Mouse (Mus musculus) lung, embryonic 14.5 days (tissue): ENCODE results near the gene Angptl6. TPM values are rescaled to one million over a fixed set of nuclear protein-coding genes. Genes with fewer than 3 reads are reported as not detected.

Experiments used
- ATAC-seq: fragments of 200-750 bp; cut with Nextera tagmentation; 2 replicates; pipeline ENCODE4 v1.8.0; 2017; ENCODE audit warnings: mild to moderate bottlenecking, moderate TSS enrichment, moderate library complexity; ENCODE audit not compliant: insufficient read depth
- DNase-seq: peaks from one replicate; pipeline ENCODE4 v3.0.0-alpha.2; 2015
- H3K27ac ChIP-seq: fragments of 300-500 bp; sonication (generic); 2 replicates; pipeline ENCODE4 v1.5.1; 2014; ENCODE audit warnings: low read depth, mild to moderate bottlenecking, moderate library complexity
- H3K27me3 ChIP-seq: fragments of 300-500 bp; sonication (generic); 2 replicates; pipeline ENCODE4 v1.6.1; 2014; ENCODE audit warnings: low read length, control low read depth; ENCODE audit not compliant: insufficient read depth
- H3K36me3 ChIP-seq: fragments of 300-500 bp; sonication (generic); 2 replicates; pipeline ENCODE4 v1.6.1; 2014; ENCODE audit warnings: control low read depth; ENCODE audit not compliant: insufficient read depth
- H3K4me1 ChIP-seq: fragments of 300-500 bp; sonication (generic); 2 replicates; pipeline ENCODE4 v1.6.1; 2014; ENCODE audit warnings: antibody characterized with exemption, control low read depth; ENCODE audit not compliant: insufficient read depth
- H3K4me2 ChIP-seq: fragments of 300-500 bp; sonication (generic); 2 replicates; pipeline ENCODE4 v1.6.1; 2014; ENCODE audit warnings: mild to moderate bottlenecking
- H3K4me3 ChIP-seq: fragments of 300-500 bp; sonication (generic); 2 replicates; pipeline ENCODE4 v1.5.1; 2014; ENCODE audit warnings: low read depth, low read length
- H3K9ac ChIP-seq: fragments of 300-500 bp; sonication (generic); 2 replicates; pipeline ENCODE4 v1.6.1; 2014
- H3K9me3 ChIP-seq: fragments of 300-500 bp; sonication (generic); 2 replicates; pipeline ENCODE4 v1.6.1; 2016; ENCODE audit warnings: low read depth, low read length, control low read depth
- CTCF ChIP-seq: IDR thresholded peaks from 2 replicates; pipeline ENCODE4 v1.5.1; 2016; ENCODE audit warnings: antibody characterized with exemption, low read depth
- WGBS: fragments of 180-500 bp; shearing (Covaris S2); extraction: QIAGEN DNeasy Blood & Tissue Kit; methylation state at CpG from one replicate; pipeline ENCODE4 v1.1.7; 2014; 5-methylcytosine and 5-hydroxymethylcytosine counted together
- polyA plus RNA-seq: library from polyadenylated mRNA; unstranded; fragments of >200 nt; fragmentation: Nextera tagmentation; extraction: Ambion mirVana; gene quantifications from 2 replicates; pipeline ENCODE4 v1.2.1, GENCODE M21; 2014

Angptl6 gene
- polyA plus RNA-seq, 1 experiment from 2014 or later = 1.9 TPM

GRCm38 (mm10) chr9:20897736-20898510, 18.4 kb upstream of the Angptl6 start:
- H3K4me3 ChIP-seq = peak overlapping the region; percentile 100
- 4% methylated on average over 38 of the region's 39 CpGs for WGBS
- peak; percentile 64 for ATAC-seq
- no peaks in the 10 kb centered on the region for H3K27me3 ChIP-seq
- peak overlapping the region; percentile 63 for H3K27ac ChIP-seq
- peaks cover 40% of the 10 kb centered on the region for H3K36me3 ChIP-seq
- H3K4me2 ChIP-seq = peak overlapping the region; percentile 97
- no peak for DNase-seq
- H3K9ac ChIP-seq = peak overlapping the region; percentile 94
- no peaks in the 10 kb centered on the region for H3K9me3 ChIP-seq
- H3K4me1 ChIP-seq = no peaks in the 10 kb centered on the region
- TF ChIP-seq CTCF = no peak

GRCm38 (mm10) chr9:20895382-20895781, 15.9 kb upstream of the Angptl6 start:
- no peaks in the 10 kb centered on the region for H3K9me3 ChIP-seq
- no peaks in the 10 kb centered on the region for H3K27me3 ChIP-seq
- no peak for DNase-seq
- H3K9ac ChIP-seq = no peak overlapping the region
- 94% methylated on average over 9 of the region's 9 CpGs for WGBS
- peaks cover 66% of the 10 kb centered on the region for H3K36me3 ChIP-seq
- H3K4me2 ChIP-seq = no peak overlapping the region
- no peak for TF ChIP-seq CTCF
- no peak overlapping the region for H3K27ac ChIP-seq
- no peaks in the 10 kb centered on the region for H3K4me1 ChIP-seq
- ATAC-seq = no peak
- H3K4me3 ChIP-seq = no peak overlapping the region

GRCm38 (mm10) chr9:20894629-20895028, 15.1 kb upstream of the Angptl6 start:
- Histone ChIP-seq H3K27me3 (no peaks in the 10 kb centered on the region), H3K36me3 (peaks cover 73% of the 10 kb centered on the region), H3K4me3 (no peak overlapping the region), H3K4me2 (no peak overlapping the region), H3K27ac (no peak overlapping the region), H3K4me1 (no peaks in the 10 kb centered on the region), H3K9me3 (no peaks in the 10 kb centered on the region), H3K9ac (no peak overlapping the region)
- no peak for TF ChIP-seq CTCF
- 87% methylated on average over 15 of the region's 15 CpGs for WGBS
- ATAC-seq (no peak), DNase-seq (no peak)

- no peaks in the 10 kb centered on the region for H3K27me3 ChIP-seq
- ATAC-seq (no peak), DNase-seq (no peak)
- H3K4me2 ChIP-seq = no peak overlapping the region
- WGBS = 79% methylated on average over 13 of the region's 13 CpGs
- H3K36me3 ChIP-seq = peaks cover 76% of the 10 kb centered on the region
- no peak overlapping the region for H3K27ac ChIP-seq
- H3K9ac ChIP-seq = no peak overlapping the region
- H3K4me3 ChIP-seq = no peak overlapping the region
- no peak for TF ChIP-seq CTCF
- no peaks in the 10 kb centered on the region for H3K4me1 ChIP-seq
- H3K9me3 ChIP-seq = no peaks in the 10 kb centered on the region
Measured at GRCm38 (mm10) chr9:20893590-20894343, 14.2 kb upstream of the Angptl6 start.

- no peaks in the 10 kb centered on the region for H3K27me3 ChIP-seq
- WGBS = 56% methylated on average over 5 of the region's 5 CpGs
- H3K36me3 ChIP-seq = peaks cover 76% of the 10 kb centered on the region
- no peaks in the 10 kb centered on the region for H3K9me3 ChIP-seq
- DNase-seq = no peak
- H3K9ac ChIP-seq = no peak overlapping the region
- no peak overlapping the region for H3K27ac ChIP-seq
- ATAC-seq = no peak
- no peak for TF ChIP-seq CTCF
- no peaks in the 10 kb centered on the region for H3K4me1 ChIP-seq
- H3K4me2 ChIP-seq = no peak overlapping the region
- H3K4me3 ChIP-seq = no peak overlapping the region
Measured at GRCm38 (mm10) chr9:20893069-20893468, 13.5 kb upstream of the Angptl6 start.

- Histone ChIP-seq H3K36me3 (peaks cover 76% of the 10 kb centered on the region), H3K4me3 (no peak overlapping the region), H3K9ac (no peak overlapping the region), H3K9me3 (no peaks in the 10 kb centered on the region), H3K27ac (no peak overlapping the region), H3K4me2 (no peak overlapping the region), H3K27me3 (no peaks in the 10 kb centered on the region), H3K4me1 (no peaks in the 10 kb centered on the region)
- WGBS = 50% methylated on average over 5 of the region's 5 CpGs
- no peak for ATAC-seq
- no peak for DNase-seq
- no peak for TF ChIP-seq CTCF
Measured at GRCm38 (mm10) chr9:20892104-20892653, 12.7 kb upstream of the Angptl6 start.

- no peak overlapping the region for H3K4me2 ChIP-seq
- WGBS = 63% methylated on average over 26 of the region's 26 CpGs
- ATAC-seq (no peak), DNase-seq (no peak)
- H3K9ac ChIP-seq = no peak overlapping the region
- no peaks in the 10 kb centered on the region for H3K27me3 ChIP-seq
- H3K4me3 ChIP-seq = no peak overlapping the region
- H3K36me3 ChIP-seq = peaks cover 72% of the 10 kb centered on the region
- H3K27ac ChIP-seq = no peak overlapping the region
- no peaks in the 10 kb centered on the region for H3K4me1 ChIP-seq
- TF ChIP-seq CTCF = no peak
- no peaks in the 10 kb centered on the region for H3K9me3 ChIP-seq
Measured at GRCm38 (mm10) chr9:20891339-20892103, 12.0 kb upstream of the Angptl6 start.
